Mouse (Mus musculus) heart, embryonic 14.5 days (tissue): ENCODE results near the gene Rplp2. TPM values are rescaled to one million over a fixed set of nuclear protein-coding genes. Genes with fewer than 3 reads are reported as not detected.
A peak's percentile ranks its signal among the peaks of the same experiment; 100 is the strongest.
"Not testable (repeated sequence)": the region's sequence is repeated elsewhere in the genome, so short reads cannot be mapped to it uniquely, and the experiment has no call there.

Experiments used
- ATAC-seq: fragments of 200-750 bp; cut with Nextera tagmentation; 2 replicates; pipeline ENCODE4 v1.8.0; 2017; ENCODE audit warnings: low read depth, moderate TSS enrichment; ENCODE audit not compliant: insufficient number of reproducible peaks, insufficient read depth, low FRiP score
- H3K27ac ChIP-seq, 2 experiments: fragments of 200-500 bp in 1 of 2; fragments of 300-500 bp in 1 of 2; sonication (generic) in 1 of 2; replicated peaks in 1 of 2; 2 replicates each; pipeline ENCODE4 v1.5.1; 2012 to 2014; ENCODE audit warnings: low read depth in 2 of 2, low read length in 2 of 2, control low read depth in 1 of 2, mild to moderate bottlenecking in 1 of 2, mixed read lengths in 1 of 2; ENCODE audit not compliant: control insufficient read depth in 1 of 2, insufficient read depth in 1 of 2
- H3K27me3 ChIP-seq: fragments of 300-500 bp; sonication (generic); 2 replicates; pipeline ENCODE4 v1.6.1; 2014; ENCODE audit warnings: mild to moderate bottlenecking, low read length, control low read depth; ENCODE audit not compliant: control insufficient read depth, insufficient read depth
- H3K36me3 ChIP-seq: fragments of 300-500 bp; sonication (generic); 2 replicates; pipeline ENCODE4 v1.6.1; 2014; ENCODE audit warnings: mild to moderate bottlenecking, control low read depth, low read length, mixed read lengths; ENCODE audit not compliant: control insufficient read depth, insufficient read depth
- H3K4me1 ChIP-seq, 2 experiments: fragments of 200-500 bp in 1 of 2; fragments of 300-500 bp in 1 of 2; sonication (generic) in 1 of 2; 2 replicates each; pipeline ENCODE4 v1.6.1; 2012 to 2014; ENCODE audit warnings: low read length in 2 of 2, control low read depth in 1 of 2, mixed read lengths in 1 of 2; ENCODE audit not compliant: control insufficient read depth in 2 of 2, insufficient read depth in 2 of 2
- H3K4me2 ChIP-seq: fragments of 300-500 bp; sonication (generic); 2 replicates; pipeline ENCODE4 v1.6.1; 2014; ENCODE audit warnings: mild to moderate bottlenecking, low read length
- H3K4me3 ChIP-seq, 2 experiments: fragments of 200-500 bp in 1 of 2; fragments of 300-500 bp in 1 of 2; sonication (generic) in 1 of 2; 2 replicates each; pipeline ENCODE4 v1.5.1; 2012 to 2014; ENCODE audit warnings: low read length in 2 of 2, mild to moderate bottlenecking in 2 of 2, control low read depth in 1 of 2, low read depth in 1 of 2, moderate library complexity in 1 of 2; ENCODE audit not compliant: control insufficient read depth in 1 of 2, insufficient read depth in 1 of 2
- H3K9ac ChIP-seq: fragments of 300-500 bp; sonication (generic); 2 replicates; pipeline ENCODE4 v1.6.1; 2014; ENCODE audit warnings: mild to moderate bottlenecking, low read length
- H3K9me3 ChIP-seq: fragments of 300-500 bp; sonication (generic); 2 replicates; pipeline ENCODE4 v1.6.1; 2016; ENCODE audit warnings: low read length, control low read depth; ENCODE audit not compliant: control insufficient read depth
- WGBS: fragments of 180-500 bp; shearing (Covaris S2); extraction: QIAGEN DNeasy Blood & Tissue Kit; methylation state at CpG from one replicate; pipeline ENCODE4 v1.1.7; 2014; 5-methylcytosine and 5-hydroxymethylcytosine counted together
- polyA plus RNA-seq: library from polyadenylated mRNA; unstranded; fragments of >200 nt; fragmentation: Nextera tagmentation; extraction: Ambion mirVana; gene quantifications from 2 replicates; pipeline ENCODE4 v1.2.1, GENCODE M21; 2014

Rplp2 gene
- polyA plus RNA-seq = 874 and 975 TPM in 2 replicates

DNA sequence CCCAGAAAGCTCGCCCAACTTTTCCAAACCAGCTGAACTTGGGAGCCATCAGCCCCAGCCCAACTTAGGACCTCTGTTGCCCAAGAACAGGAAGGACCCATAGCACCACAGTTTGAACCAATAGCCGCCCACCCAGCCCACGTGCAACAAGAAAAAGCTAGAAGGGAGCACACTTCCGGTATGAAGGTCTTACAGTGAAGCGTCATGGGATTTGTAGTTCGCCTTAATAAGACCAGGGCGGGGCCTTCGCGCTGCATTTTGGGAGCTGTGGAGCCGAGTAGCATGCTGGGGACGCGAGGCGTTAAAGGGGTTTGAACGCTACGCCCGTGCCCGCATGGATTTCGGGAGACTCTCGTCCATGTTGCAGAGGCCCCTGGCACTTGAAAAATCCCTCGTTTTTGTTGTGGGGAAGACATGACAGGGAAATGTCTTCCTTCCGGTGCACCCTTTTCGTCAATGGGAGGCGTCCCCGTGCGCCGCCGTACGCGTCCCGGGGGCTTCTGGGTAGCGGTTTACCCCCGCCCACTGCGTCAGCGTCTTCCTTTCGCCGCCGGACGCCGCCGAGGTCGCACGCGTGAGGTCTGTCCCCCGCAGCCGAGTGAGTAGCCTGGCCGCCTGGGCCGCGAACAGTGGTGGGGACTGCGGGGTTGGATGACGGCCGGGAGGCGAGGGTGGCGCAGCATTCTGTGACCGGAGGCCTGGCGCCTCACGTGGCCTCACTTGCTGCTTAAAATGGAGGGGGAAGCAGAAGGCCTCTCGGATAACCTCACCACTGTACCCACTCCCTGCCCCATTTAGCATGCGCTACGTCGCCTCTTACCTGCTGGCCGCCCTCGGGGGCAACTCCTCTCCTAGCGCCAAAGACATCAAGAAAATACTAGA, at the start of gene Rplp2:
Gene Rplp2 (plus strand): TSS at position 261 of the 882 bp plus-strand sequence.
- peak; percentile 86 for ATAC-seq
- H3K9ac ChIP-seq = peak within 1 kb of the TSS; percentile 95
- no peaks in the 10 kb centered on the region for H3K27me3 ChIP-seq
- peaks cover 20 to 21% of the 10 kb centered on the region in 2 experiments for H3K4me1 ChIP-seq
- H3K36me3 ChIP-seq = peaks cover 40% of the 10 kb centered on the region
- no peaks in the 10 kb centered on the region for H3K9me3 ChIP-seq
- WGBS = under 1% methylated on average over 63 of the region's 63 CpGs
- peak within 1 kb of the TSS; percentile 91 for H3K4me2 ChIP-seq
- peak within 1 kb of the TSS; percentile 85 to 90 for H3K27ac ChIP-seq
- H3K4me3 ChIP-seq = peak within 1 kb of the TSS; percentile 87 to 92

DNA sequence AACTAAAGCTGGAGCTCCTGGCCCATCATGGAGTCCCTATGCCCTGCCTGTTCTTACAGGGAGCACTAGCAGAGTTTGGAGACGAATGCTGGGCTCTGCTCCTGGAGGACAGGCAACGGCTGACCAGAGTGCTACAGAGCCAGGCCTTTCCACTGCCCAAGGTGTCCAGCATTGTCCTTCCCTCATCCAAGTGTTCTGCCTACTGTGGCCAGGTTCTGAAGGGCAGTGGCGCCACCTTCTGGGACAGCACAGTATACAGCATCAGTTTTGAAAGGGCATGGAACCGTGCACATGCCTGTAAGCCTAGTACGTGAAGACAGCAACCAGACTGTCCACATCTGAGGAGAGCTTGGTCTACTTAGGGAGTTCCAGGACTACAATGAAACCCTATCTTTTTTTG, 43.9 kb upstream of the Rplp2 start:
- 42% methylated on average over 5 of the region's 5 CpGs for WGBS
- H3K4me2 ChIP-seq = no peak overlapping the region
- H3K27me3 ChIP-seq = no peaks in the 10 kb centered on the region
- H3K9ac ChIP-seq = no peak overlapping the region
- H3K9me3 ChIP-seq = no peaks in the 10 kb centered on the region
- H3K4me1 ChIP-seq = no peaks in the 10 kb centered on the region
- ATAC-seq = peak; percentile 37; the same call in 1 of the 2 replicates
- H3K36me3 ChIP-seq = peaks cover 66% of the 10 kb centered on the region
- no peak overlapping the region for H3K4me3 ChIP-seq
- no peak overlapping the region for H3K27ac ChIP-seq

- WGBS = 67% methylated on average over 4 of the region's 4 CpGs
- Histone ChIP-seq H3K4me3 (no peak overlapping the region), H3K4me1 (peaks cover 2 to 4% of the 10 kb centered on the region in 2 experiments; a peak in 1 of 4 replicates), H3K9ac (no peak overlapping the region), H3K27me3 (no peaks in the 10 kb centered on the region), H3K27ac (no peak overlapping the region), H3K9me3 (no peaks in the 10 kb centered on the region), H3K36me3 (peaks cover 66% of the 10 kb centered on the region), H3K4me2 (no peak overlapping the region)
- no peak for ATAC-seq
Observed at GRCm38 (mm10) chr7:141405466-141405865, 41.7 kb upstream of the Rplp2 start.

- not testable (repeated sequence) for H3K27me3 ChIP-seq, H3K9me3 ChIP-seq, H3K4me2 ChIP-seq, H3K9ac ChIP-seq, H3K4me1 ChIP-seq, H3K27ac ChIP-seq, ATAC-seq, H3K4me3 ChIP-seq
- 97% methylated on average over 7 of the region's 7 CpGs for WGBS
- peaks cover 57% of the 10 kb centered on the region for H3K36me3 ChIP-seq
Observed at GRCm38 (mm10) chr7:141407670-141408069, 39.5 kb upstream of the Rplp2 start.

GRCm38 (mm10) chr7:141408833-141409232, 38.3 kb upstream of the Rplp2 start:
- H3K27me3 ChIP-seq = no peaks in the 10 kb centered on the region
- no peak overlapping the region for H3K27ac ChIP-seq
- ATAC-seq = no peak
- no peak overlapping the region for H3K4me3 ChIP-seq
- no peaks in the 10 kb centered on the region for H3K9me3 ChIP-seq
- H3K36me3 ChIP-seq = peaks cover 47% of the 10 kb centered on the region
- no peak overlapping the region for H3K4me2 ChIP-seq
- H3K4me1 ChIP-seq = peaks cover 2 to 10% of the 10 kb centered on the region in 2 experiments; a peak in 2 of 4 replicates
- 17% methylated on average over 11 of the region's 11 CpGs for WGBS
- H3K9ac ChIP-seq = no peak overlapping the region; the same call in 1 of the 2 replicates

- H3K4me3 ChIP-seq = no peak overlapping the region
- no peaks in the 10 kb centered on the region for H3K27me3 ChIP-seq
- H3K27ac ChIP-seq = no peak overlapping the region
- no peak overlapping the region for H3K4me2 ChIP-seq
- H3K4me1 ChIP-seq = peaks cover 2 to 10% of the 10 kb centered on the region in 2 experiments; a peak in 3 of 4 replicates
- peaks cover 40% of the 10 kb centered on the region for H3K36me3 ChIP-seq
- no peak overlapping the region; the same call in 1 of the 2 replicates for H3K9ac ChIP-seq
- H3K9me3 ChIP-seq = no peaks in the 10 kb centered on the region
- ATAC-seq = no peak
- WGBS = 87% methylated on average over 8 of the region's 8 CpGs
Observed at GRCm38 (mm10) chr7:141410631-141411030, 36.5 kb upstream of the Rplp2 start.

GRCm38 (mm10) chr7:141411667-141412066, 35.5 kb upstream of the Rplp2 start:
- Histone ChIP-seq H3K4me3 (no peak overlapping the region), H3K9ac (no peak overlapping the region), H3K9me3 (no peaks in the 10 kb centered on the region), H3K27me3 (no peaks in the 10 kb centered on the region), H3K36me3 (peaks cover 40% of the 10 kb centered on the region), H3K27ac (no peak overlapping the region), H3K4me1 (peaks cover 2 to 10% of the 10 kb centered on the region in 2 experiments; a peak in 3 of 4 replicates), H3K4me2 (no peak overlapping the region)
- no peak for ATAC-seq
- 88% methylated on average over 1 of the region's 1 CpGs for WGBS
